Mouse (Mus musculus): ENCODE data around the gene Yipf3. TPM values are rescaled to one million over a fixed set of nuclear protein-coding genes. Genes with fewer than 3 reads are reported as not detected.

Gene Yipf3
- polyA plus RNA-seq, 1 experiment from 2014 or later = 90.8 TPM

DNA sequence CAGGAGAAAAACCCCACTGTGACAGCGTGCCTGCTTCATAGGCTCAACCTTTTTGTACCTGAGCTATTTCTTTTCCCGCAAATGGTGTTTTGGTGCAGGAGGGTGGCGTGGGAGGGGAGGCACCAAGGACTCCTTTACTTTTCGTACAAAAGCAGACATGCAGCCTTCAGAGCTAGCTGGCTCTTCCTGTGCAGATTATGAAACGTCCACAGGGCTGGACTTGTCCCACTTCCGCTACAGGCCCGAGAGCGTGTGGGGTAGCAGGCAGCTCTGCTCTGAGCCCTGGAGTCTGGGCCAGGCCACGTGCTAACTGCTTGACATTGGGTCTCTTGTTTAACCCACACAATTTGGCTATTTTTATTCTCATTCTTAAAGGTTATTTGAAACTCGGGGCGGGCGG lies 54.0 kb downstream of the Yipf3 start:
- H3K9me3 ChIP-seq (ENCODE audit: control insufficient read depth, low read length) = no peaks in the 10 kb centered on the region
- no peak overlapping the region for H3K4me2 ChIP-seq (ENCODE audit: low read length)
- H3K4me3 ChIP-seq (ENCODE audit: control insufficient read depth in 1 of 2, insufficient read depth in 1 of 2, low read depth in 1 of 2, low read length in 2 of 2) = no peak overlapping the region
- peaks cover 28% of the 10 kb centered on the region for H3K27me3 ChIP-seq (ENCODE audit: control insufficient read depth, insufficient read depth, low read length)
- H3K9ac ChIP-seq (ENCODE audit: low read length) = no peak overlapping the region
- no peak overlapping the region for H3K27ac ChIP-seq (replicated peaks in 1 of 2; ENCODE audit: control insufficient read depth in 1 of 2, insufficient read depth in 1 of 2, low read depth in 2 of 2, low read length in 2 of 2)
- H3K4me1 ChIP-seq (ENCODE audit: control insufficient read depth in 2 of 2, insufficient read depth in 2 of 2, low read length in 2 of 2) = peaks cover 8 to 9% of the 10 kb centered on the region in 2 experiments; a peak in 3 of 4 replicates
- WGBS = 68% methylated on average over 12 of the region's 12 CpGs
- 0 out of 2 replicates have a peak, but pooled peaks cover 10% of the 10 kb centered on the region for H3K36me3 ChIP-seq (ENCODE audit: control insufficient read depth, insufficient read depth, low read length)
- no peak for ATAC-seq (ENCODE audit: insufficient number of reproducible peaks, insufficient read depth, low FRiP score, low read depth)

MicroRNA genes within 50 kb of the gene (microRNA counts, 519-probe panel; counts per million panel counts)
- microRNA mmu-miR-693-3p (322 counts per million, percentile 70 among the panel's probes with 10 or more counts), microRNA mmu-miR-693-5p (322 counts per million, percentile 70 among the panel's probes with 10 or more counts)

Small RNA genes within 50 kb of the gene (microRNA-seq; reads per million reads assigned to microRNA genes)
- 0.84 reads per million for gene Mir693

Other genes with a start within 250 kb of the Yipf3 start
- 8.1 and 8.3 TPM in 2 replicates for gene Vegfa, start 215.7 kb upstream of the Yipf3 start, polyA plus RNA-seq (2014; fragmentation: Nextera tagmentation; extraction: Ambion mirVana)
- gene Mrps18a, start 137.1 kb upstream of the Yipf3 start, polyA plus RNA-seq (2014; fragmentation: Nextera tagmentation; extraction: Ambion mirVana) = 128 and 130 TPM in 2 replicates
- gene Rsph9, start 103.9 kb upstream of the Yipf3 start, polyA plus RNA-seq (2014; fragmentation: Nextera tagmentation; extraction: Ambion mirVana) = 6.8 and 7.0 TPM in 2 replicates
- 27.1 and 31.5 TPM in 2 replicates for gene Mad2l1bp, start 94.5 kb upstream of the Yipf3 start, polyA plus RNA-seq (2014; fragmentation: Nextera tagmentation; extraction: Ambion mirVana)
- 24.8 and 29.1 TPM in 2 replicates for gene Gtpbp2, start 87.0 kb upstream of the Yipf3 start, polyA plus RNA-seq (2014; fragmentation: Nextera tagmentation; extraction: Ambion mirVana)
- gene Polh, start 45.4 kb upstream of the Yipf3 start, polyA plus RNA-seq (2014; fragmentation: Nextera tagmentation; extraction: Ambion mirVana) = 11.2 and 11.7 TPM in 2 replicates
- 24.1 and 24.2 TPM in 2 replicates for gene Xpo5, start 45.3 kb upstream of the Yipf3 start, polyA plus RNA-seq (2014; fragmentation: Nextera tagmentation; extraction: Ambion mirVana)
- 43.6 and 48.7 TPM in 2 replicates for gene Polr1c, start within 50 bp of the Yipf3 start, polyA plus RNA-seq (2014; fragmentation: Nextera tagmentation; extraction: Ambion mirVana)
- gene Lrrc73, start 5.5 kb downstream of the Yipf3 start, polyA plus RNA-seq (2014; fragmentation: Nextera tagmentation; extraction: Ambion mirVana) = 0.53 and 0.92 TPM in 2 replicates
- 33.0 and 34.6 TPM in 2 replicates for gene Tjap1, start 34.9 kb downstream of the Yipf3 start, polyA plus RNA-seq (2014; fragmentation: Nextera tagmentation; extraction: Ambion mirVana)
- 0.19 and 0.57 TPM in 2 replicates for gene Dlk2, start 49.3 kb downstream of the Yipf3 start, polyA plus RNA-seq (2014; fragmentation: Nextera tagmentation; extraction: Ambion mirVana)
- gene Abcc10, start 80.3 kb downstream of the Yipf3 start, polyA plus RNA-seq (2014; fragmentation: Nextera tagmentation; extraction: Ambion mirVana) = 4.1 and 5.6 TPM in 2 replicates
- gene Zfp318, start 135.7 kb downstream of the Yipf3 start, polyA plus RNA-seq (2014; fragmentation: Nextera tagmentation; extraction: Ambion mirVana) = 11.0 and 13.0 TPM in 2 replicates
- gene Crip3, start 180.8 kb downstream of the Yipf3 start, polyA plus RNA-seq (2014; fragmentation: Nextera tagmentation; extraction: Ambion mirVana) = 0.61 and 1.3 TPM in 2 replicates
- gene Slc22a7, start 190.4 kb downstream of the Yipf3 start, polyA plus RNA-seq (2014; fragmentation: Nextera tagmentation; extraction: Ambion mirVana) = not detected in 2 replicates
- gene Ttbk1, start 239.6 kb downstream of the Yipf3 start, polyA plus RNA-seq (2014; fragmentation: Nextera tagmentation; extraction: Ambion mirVana) = 0.16 and 0.18 TPM in 2 replicates
- gene Dnph1, start 248.6 kb downstream of the Yipf3 start, polyA plus RNA-seq (2014; fragmentation: Nextera tagmentation; extraction: Ambion mirVana) = 25.8 and 26.4 TPM in 2 replicates